Mouse (Mus musculus) layer of hippocampus, adult 9-11 months (tissue): ENCODE data around the gene Tmem91.
A peak's percentile ranks its signal among the peaks of the same experiment; 100 is the strongest.
"Not testable (repeated sequence)": the region's sequence is repeated elsewhere in the genome, so short reads cannot be mapped to it uniquely, and the experiment has no call there.

Experiments used
- DNase-seq: peaks from one replicate; pipeline ENCODE4 v3.0.0; 2022

The Tmem91 gene

GRCm38 (mm10) chr7:25674719-25675300 lies at the start of gene Tmem91:
Gene Tmem91, minus strand, starts transcription at chr7:25675166.
- DNase-seq = no peak

GRCm38 (mm10) chr7:25721776-25722175 lies 46.8 kb upstream of the Tmem91 start:
- DNase-seq = not testable (repeated sequence)

GRCm38 (mm10) chr7:25720760-25721159 lies 45.8 kb upstream of the Tmem91 start:
- DNase-seq = no peak

- DNase-seq = peak; percentile 81
These were observed 45.0 kb upstream of the Tmem91 start for GRCm38 (mm10) chr7:25719761-25720610.

GRCm38 (mm10) chr7:25718788-25719417 lies 43.9 kb upstream of the Tmem91 start, which contains the start of gene Ccdc97:
Gene Ccdc97, minus strand, starts transcription at chr7:25719088.
- DNase-seq = peak; percentile 96

GRCm38 (mm10) chr7:25717478-25717877 lies 42.5 kb upstream of the Tmem91 start:
- DNase-seq = no peak

GRCm38 (mm10) chr7:25715731-25716271 lies 40.8 kb upstream of the Tmem91 start:
- DNase-seq = no peak

GRCm38 (mm10) chr7:25714581-25714980 lies 39.6 kb upstream of the Tmem91 start:
- no peak for DNase-seq

GRCm38 (mm10) chr7:25712801-25713200 lies 37.8 kb upstream of the Tmem91 start:
- no peak for DNase-seq

GRCm38 (mm10) chr7:25711731-25712197 lies 36.8 kb upstream of the Tmem91 start:
- DNase-seq = no peak

- DNase-seq = no peak
These were observed 36.2 kb upstream of the Tmem91 start for GRCm38 (mm10) chr7:25711165-25711564.

- DNase-seq = no peak
These were observed 35.7 kb upstream of the Tmem91 start for GRCm38 (mm10) chr7:25710519-25711130.

- DNase-seq = peak; percentile 81
These were observed 35.0 kb upstream of the Tmem91 start for GRCm38 (mm10) chr7:25709961-25710360.

GRCm38 (mm10) chr7:25707581-25708292 lies 32.8 kb upstream of the Tmem91 start:
- DNase-seq = peak; percentile 76

- no peak for DNase-seq
These were observed 31.7 kb upstream of the Tmem91 start for GRCm38 (mm10) chr7:25706578-25707170.

GRCm38 (mm10) chr7:25705801-25706251 lies 30.9 kb upstream of the Tmem91 start:
- DNase-seq = no peak

- DNase-seq = no peak
These were observed 29.9 kb upstream of the Tmem91 start for GRCm38 (mm10) chr7:25704716-25705364.

- no peak for DNase-seq
These were observed 29.0 kb upstream of the Tmem91 start for GRCm38 (mm10) chr7:25703793-25704494.

- DNase-seq = no peak
These were observed 27.4 kb upstream of the Tmem91 start for GRCm38 (mm10) chr7:25702350-25702749.

- DNase-seq = no peak
These were observed 25.8 kb upstream of the Tmem91 start for GRCm38 (mm10) chr7:25700732-25701131.
